Mouse (Mus musculus) liver, adult 2 months (tissue): ENCODE measurements around the gene Keg1. TPM values are rescaled to one million over a fixed set of nuclear protein-coding genes. Genes with fewer than 3 reads are reported as not detected.

Experiments
- DNase-seq: peaks from one replicate; pipeline ENCODE4 v3.0.0-alpha.2; 2011; ENCODE audit warnings: low read depth, low spot score; ENCODE audit errors: extremely low read depth
- H3K27ac ChIP-seq: fragments of 200-500 bp; replicated peaks from 2 replicates; pipeline ENCODE4 v1.5.1; 2012; ENCODE audit warnings: low read depth, mild to moderate bottlenecking, control low read depth, inconsistent platforms, low read length; ENCODE audit not compliant: insufficient read depth
- H3K27me3 ChIP-seq: fragments of 200-500 bp; 2 replicates; pipeline ENCODE4 v1.6.1; 2012; ENCODE audit warnings: mild to moderate bottlenecking, moderate library complexity, low read length, inconsistent platforms; ENCODE audit not compliant: control insufficient read depth, insufficient read depth
- H3K36me3 ChIP-seq: fragments of 200-500 bp; 2 replicates; pipeline ENCODE4 v1.6.1; 2012; ENCODE audit warnings: low read length, inconsistent platforms; ENCODE audit not compliant: control insufficient read depth, insufficient read depth
- H3K4me1 ChIP-seq: fragments of 200-500 bp; 2 replicates; pipeline ENCODE4 v1.6.1; 2011; ENCODE audit warnings: low read length; ENCODE audit not compliant: control insufficient read depth, insufficient read depth
- H3K4me3 ChIP-seq: fragments of 200-500 bp; 2 replicates; pipeline ENCODE4 v1.5.1; 2011; ENCODE audit warnings: low read depth, mild to moderate bottlenecking, control low read depth, low read length, moderate library complexity; ENCODE audit not compliant: insufficient read depth
- H3K79me2 ChIP-seq: fragments of 200-500 bp; 2 replicates; pipeline ENCODE4 v1.6.1; 2012; ENCODE audit warnings: inconsistent platforms, mild to moderate bottlenecking, low read length, moderate library complexity; ENCODE audit not compliant: control insufficient read depth, insufficient read depth
- H3K9ac ChIP-seq: fragments of 200-500 bp; 2 replicates; pipeline ENCODE4 v1.6.1; 2012; ENCODE audit warnings: low read depth, mild to moderate bottlenecking, control low read depth, inconsistent platforms, low read length
- POLR2A ChIP-seq: fragments of 200-500 bp; IDR thresholded peaks from 2 replicates; pipeline ENCODE4 v1.6.1; 2011; ENCODE audit warnings: low read length, control low read depth; ENCODE audit not compliant: insufficient read depth; ENCODE audit errors: extremely low read depth
- WGBS: fragments of 180-500 bp; shearing (Covaris S2); methylation state at CpG from one replicate; pipeline ENCODE4 v1.1.7; 2018; 5-methylcytosine and 5-hydroxymethylcytosine counted together
- polyA plus RNA-seq: library from polyadenylated mRNA; depleted of rRNA; stranded (reverse); fragments of >200 nt; gene quantifications from 2 replicates; pipeline ENCODE4 v1.2.3, GENCODE M21; 2012; rRNA removed
- total RNA-seq: library from RNA; depleted of rRNA; stranded (reverse); fragments of >200 nt; gene quantifications from 2 replicates; pipeline ENCODE4 v1.2.3, GENCODE M21; 2014; rRNA removed

Keg1 gene
- total and polyA plus RNA-seq, 2 experiments: 93.4 to 154 TPM

GRCm38 (mm10) chr19:12765308-12765707 is 69.7 kb downstream of the Keg1 start, which contains the start of gene Cntf:
Gene Cntf, minus strand, starts transcription at chr19:12765632.
- TF ChIP-seq POLR2A: no peak
- WGBS: 79% methylated on average over 7 of the region's 7 CpGs

More at GRCm38 (mm10) chr19:12765308-12765707, 69.7 kb downstream of the Keg1 start, which contains the start of gene Cntf:
- Histone ChIP-seq H3K4me1 (no peaks in the 10 kb centered on the region), H3K36me3 (peaks cover 40% of the 10 kb centered on the region), H3K79me2 (no peaks in the 10 kb centered on the region), H3K9ac (no peak within 1 kb of the TSS), H3K4me3 (no peak within 1 kb of the TSS), H3K27me3 (no peaks in the 10 kb centered on the region), H3K27ac (no peak within 1 kb of the TSS)
- no peak for DNase-seq

Other genes with a start within 250 kb of the Keg1 start
- 27.1 and 30.9 TPM in 2 replicates for gene Mpeg1, start 235.0 kb upstream of the Keg1 start, total RNA-seq
- gene Mpeg1, start 235.0 kb upstream of the Keg1 start, polyA plus RNA-seq: 6.1 and 7.4 TPM in 2 replicates
- 1.8 and 3.8 TPM in 2 replicates for gene Dtx4, start 194.3 kb upstream of the Keg1 start, total RNA-seq
- gene Dtx4, start 194.3 kb upstream of the Keg1 start, polyA plus RNA-seq: 6.5 and 7.2 TPM in 2 replicates
- gene Fam111a, start 150.0 kb upstream of the Keg1 start, total RNA-seq: 2.3 and 2.4 TPM in 2 replicates
- gene Fam111a, start 150.0 kb upstream of the Keg1 start, polyA plus RNA-seq: 0.12 and 0.24 TPM in 2 replicates
- 91.4 and 132 TPM in 2 replicates for gene Gm4952, start 95.8 kb upstream of the Keg1 start, total RNA-seq
- gene Gm4952, start 95.8 kb upstream of the Keg1 start, polyA plus RNA-seq: 41.7 and 68.7 TPM in 2 replicates
- gene Glyat, start 62.5 kb upstream of the Keg1 start, total RNA-seq: 233 and 277 TPM in 2 replicates
- 54.6 and 56.1 TPM in 2 replicates for gene Glyat, start 62.5 kb upstream of the Keg1 start, polyA plus RNA-seq
- 0.28 and 0.40 TPM in 2 replicates for gene Olfr1442, start 25.3 kb upstream of the Keg1 start, total RNA-seq
- 0.14 TPM in 1 of 2 replicates, not detected in the other for gene Olfr1442, start 25.3 kb upstream of the Keg1 start, polyA plus RNA-seq
- 0.09 TPM in 1 of 2 replicates, not detected in the other for gene Olfr1443, start 17.7 kb upstream of the Keg1 start, total RNA-seq
- gene Olfr1443, start 17.7 kb upstream of the Keg1 start, polyA plus RNA-seq: 0.05 TPM in 1 of 2 replicates, not detected in the other
- 1.4 and 3.0 TPM in 2 replicates for gene Cntf, start 69.8 kb downstream of the Keg1 start, total RNA-seq
- 0.66 TPM in 2 replicates for gene Cntf, start 69.8 kb downstream of the Keg1 start, polyA plus RNA-seq
- gene Zfp91, start 100.3 kb downstream of the Keg1 start, total RNA-seq: 35.2 and 38.7 TPM in 2 replicates
- 11.8 and 12.3 TPM in 2 replicates for gene Zfp91, start 100.3 kb downstream of the Keg1 start, polyA plus RNA-seq
- gene Lpxn, start 100.4 kb downstream of the Keg1 start, total RNA-seq: 2.6 and 4.4 TPM in 2 replicates
- gene Lpxn, start 100.4 kb downstream of the Keg1 start, polyA plus RNA-seq: 0.92 and 1.2 TPM in 2 replicates
- gene Gm5244, start 150.9 kb downstream of the Keg1 start, total RNA-seq: not detected in 2 replicates
- not detected in 2 replicates for gene Gm5244, start 150.9 kb downstream of the Keg1 start, polyA plus RNA-seq
- not detected in 2 replicates for gene Olfr1444, start 161.5 kb downstream of the Keg1 start, total RNA-seq
- not detected in 2 replicates for gene Olfr1444, start 161.5 kb downstream of the Keg1 start, polyA plus RNA-seq
- not detected in 2 replicates for gene Olfr1445, start 188.1 kb downstream of the Keg1 start, total RNA-seq
- gene Olfr1445, start 188.1 kb downstream of the Keg1 start, polyA plus RNA-seq: not detected in 2 replicates
- gene Olfr1446, start 197.7 kb downstream of the Keg1 start, total RNA-seq: not detected in 2 replicates
- gene Olfr1446, start 197.7 kb downstream of the Keg1 start, polyA plus RNA-seq: not detected in 2 replicates
- not detected in 2 replicates for gene Olfr1447, start 208.0 kb downstream of the Keg1 start, total RNA-seq
- not detected in 2 replicates for gene Olfr1447, start 208.0 kb downstream of the Keg1 start, polyA plus RNA-seq
- not detected in 2 replicates for gene Olfr1448, start 228.6 kb downstream of the Keg1 start, total RNA-seq
- not detected in 2 replicates for gene Olfr1448, start 228.6 kb downstream of the Keg1 start, polyA plus RNA-seq
- gene Olfr1449, start 235.1 kb downstream of the Keg1 start, total RNA-seq: not detected in 2 replicates
- gene Olfr1449, start 235.1 kb downstream of the Keg1 start, polyA plus RNA-seq: not detected in 2 replicates